Mouse (Mus musculus) E14TG2a.4 (cell line): ENCODE measurements around the gene Spata31d1d.
"Not testable (repeated sequence)": the region's sequence is repeated elsewhere in the genome, so short reads cannot be mapped to it uniquely, and the experiment has no call there.

Experiments used
- H3K27me3 ChIP-seq: 2 replicates; pipeline ENCODE4 v1.6.1; 2014; ENCODE audit warnings: low read length, control low read depth; ENCODE audit not compliant: insufficient read depth
- H3K36me3 ChIP-seq: 2 replicates; pipeline ENCODE4 v1.6.1; 2014; ENCODE audit warnings: low read length, control low read depth; ENCODE audit not compliant: insufficient read depth
- H3K4me1 ChIP-seq: replicated peaks from 2 replicates; pipeline ENCODE4 v1.6.1; 2014; ENCODE audit warnings: low read depth, low read length, control low read depth
- H3K4me3 ChIP-seq: replicated peaks from 2 replicates; pipeline ENCODE4 v1.5.1; 2014; ENCODE audit warnings: mild to moderate bottlenecking, low read length
- H3K9me3 ChIP-seq: 2 replicates; pipeline ENCODE4 v1.6.1; 2014; ENCODE audit warnings: low read length, control low read depth
- CTCF ChIP-seq: conservative IDR thresholded peaks from 2 replicates; pipeline ENCODE4 v1.5.1; 2014; ENCODE audit warnings: low read length
- NANOG ChIP-seq: IDR thresholded peaks from 2 replicates; pipeline ENCODE4 v1.6.1; 2014; ENCODE audit warnings: borderline replicate concordance, low read length, mixed read lengths
- POU5F1 ChIP-seq: IDR thresholded peaks from 2 replicates; pipeline ENCODE4 v1.6.1; 2014; ENCODE audit warnings: low read length, borderline replicate concordance

Spata31d1d gene

GRCm38 (mm10) chr13:59719475-59719874 lies 12.1 kb downstream of the Spata31d1d start:
- Histone ChIP-seq H3K9me3 (no peaks in the 10 kb centered on the region), H3K27me3 (peaks cover 24% of the 10 kb centered on the region), H3K36me3 (no peaks in the 10 kb centered on the region), H3K4me3 (no peak overlapping the region), H3K4me1 (peaks cover 29% of the 10 kb centered on the region)
- no peak for TF ChIP-seq NANOG
- no peak for TF ChIP-seq POU5F1

GRCm38 (mm10) chr13:59718857-59719440 lies 12.6 kb downstream of the Spata31d1d start:
- peaks cover 30% of the 10 kb centered on the region for H3K4me1 ChIP-seq
- peaks cover 29% of the 10 kb centered on the region for H3K27me3 ChIP-seq
- not testable (repeated sequence) for H3K4me3 ChIP-seq, H3K36me3 ChIP-seq, H3K9me3 ChIP-seq

- no peak for TF ChIP-seq POU5F1
- peaks cover 54% of the 10 kb centered on the region for H3K4me1 ChIP-seq
- peak overlapping the region; percentile 58 for H3K4me3 ChIP-seq
- no peaks in the 10 kb centered on the region for H3K36me3 ChIP-seq
- H3K9me3 ChIP-seq = no peaks in the 10 kb centered on the region
- H3K27me3 ChIP-seq = peaks cover 37% of the 10 kb centered on the region
Observed at GRCm38 (mm10) chr13:59713710-59714109, 17.8 kb downstream of the Spata31d1d start.

- H3K4me3 ChIP-seq, H3K36me3 ChIP-seq, H3K9me3 ChIP-seq: not testable (repeated sequence)
- H3K27me3 ChIP-seq = peaks cover 33% of the 10 kb centered on the region
- peaks cover 62% of the 10 kb centered on the region for H3K4me1 ChIP-seq
Observed at GRCm38 (mm10) chr13:59711984-59712383, 19.6 kb downstream of the Spata31d1d start, which contains the start of gene Spata31d1b. Gene Spata31d1b (plus strand): TSS chr13:59712284.

- Histone ChIP-seq H3K4me3 (peak within 1 kb of the TSS; percentile 76), H3K36me3 (no peaks in the 10 kb centered on the region), H3K4me1 (peaks cover 73% of the 10 kb centered on the region), H3K9me3 (no peaks in the 10 kb centered on the region), H3K27me3 (peaks cover 18% of the 10 kb centered on the region; the same call in 1 of the 2 replicates)
- TF ChIP-seq NANOG = no peak
- no peak for TF ChIP-seq POU5F1
- TF ChIP-seq CTCF = no peak
Observed at GRCm38 (mm10) chr13:59710230-59710629, 21.3 kb downstream of the Spata31d1d start, which contains the start of gene Spata31d1a. Gene Spata31d1a (minus strand): TSS chr13:59710330.

- Histone ChIP-seq H3K4me3 (no peak overlapping the region), H3K36me3 (no peaks in the 10 kb centered on the region), H3K27me3 (peaks cover 11% of the 10 kb centered on the region), H3K9me3 (no peaks in the 10 kb centered on the region), H3K4me1 (peaks cover 46% of the 10 kb centered on the region)
- TF ChIP-seq CTCF (no peak), POU5F1 (no peak), NANOG (no peak)
Observed at GRCm38 (mm10) chr13:59704562-59704961, 27.0 kb downstream of the Spata31d1d start.

- no peak for TF ChIP-seq NANOG
- TF ChIP-seq CTCF = no peak
- no peak for TF ChIP-seq POU5F1
- Histone ChIP-seq H3K9me3 (no peaks in the 10 kb centered on the region), H3K4me1 (peaks cover 45% of the 10 kb centered on the region), H3K27me3 (peaks cover 11% of the 10 kb centered on the region), H3K36me3 (no peaks in the 10 kb centered on the region), H3K4me3 (no peak overlapping the region)
Observed at GRCm38 (mm10) chr13:59703514-59703913, 28.0 kb downstream of the Spata31d1d start.

GRCm38 (mm10) chr13:59700137-59700536 lies 31.4 kb downstream of the Spata31d1d start:
- not testable (repeated sequence) for H3K4me3 ChIP-seq, H3K9me3 ChIP-seq, H3K36me3 ChIP-seq
- Histone ChIP-seq H3K4me1 (peaks cover 22% of the 10 kb centered on the region), H3K27me3 (peaks cover 11% of the 10 kb centered on the region)

GRCm38 (mm10) chr13:59699131-59699530 lies 32.4 kb downstream of the Spata31d1d start:
- H3K4me1 ChIP-seq = peaks cover 12% of the 10 kb centered on the region
- no peak overlapping the region for H3K4me3 ChIP-seq
- peaks cover 10% of the 10 kb centered on the region for H3K27me3 ChIP-seq
- TF ChIP-seq POU5F1 (no peak), CTCF (no peak), NANOG (no peak)
- H3K9me3 ChIP-seq = no peaks in the 10 kb centered on the region
- no peaks in the 10 kb centered on the region for H3K36me3 ChIP-seq

GRCm38 (mm10) chr13:59695781-59696180 lies 35.8 kb downstream of the Spata31d1d start:
- H3K36me3 ChIP-seq = no peaks in the 10 kb centered on the region
- TF ChIP-seq POU5F1 = no peak
- no peak for TF ChIP-seq NANOG
- TF ChIP-seq CTCF = no peak
- no peak overlapping the region for H3K4me3 ChIP-seq
- peaks cover 5% of the 10 kb centered on the region for H3K9me3 ChIP-seq
- H3K4me1 ChIP-seq = peaks cover 14% of the 10 kb centered on the region
- H3K27me3 ChIP-seq = no peaks in the 10 kb centered on the region
